Mouse (Mus musculus): Measurements from ENCODE around the gene Dnajc5g.

The Dnajc5g gene

DNA sequence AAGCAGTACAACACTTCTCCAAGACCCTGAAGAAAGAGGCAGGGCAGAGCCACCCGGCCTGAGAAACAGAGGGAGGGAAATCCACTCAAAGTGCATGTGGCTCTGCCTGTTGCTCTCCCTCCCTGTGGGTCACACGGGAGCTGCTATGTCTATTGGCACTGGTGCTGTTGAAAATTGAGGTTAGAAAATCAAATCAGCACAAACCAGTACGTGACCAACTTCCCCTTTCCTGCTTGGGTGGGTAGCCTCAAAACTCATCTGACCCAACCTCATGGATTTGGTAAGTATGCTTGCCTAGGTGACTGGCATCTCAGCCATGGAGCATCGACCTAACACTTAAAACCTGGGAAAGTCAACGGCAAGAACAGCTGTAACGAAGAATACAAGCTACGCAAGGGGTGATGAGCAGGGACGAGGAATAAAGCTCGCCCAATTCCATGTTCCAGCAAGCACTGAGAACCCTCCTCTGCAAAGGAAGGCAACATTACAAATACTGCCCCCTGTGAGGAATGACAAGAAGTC, at the start of gene Dnajc5g:
TSS of gene Dnajc5g (plus strand) at position 472 of the 522 bp plus-strand sequence.
- no peak for TF ChIP-seq GATA4 (IDR thresholded peaks at IDR 0.05; ENCODE audit: insufficient replicate concordance, low read length)

DNA sequence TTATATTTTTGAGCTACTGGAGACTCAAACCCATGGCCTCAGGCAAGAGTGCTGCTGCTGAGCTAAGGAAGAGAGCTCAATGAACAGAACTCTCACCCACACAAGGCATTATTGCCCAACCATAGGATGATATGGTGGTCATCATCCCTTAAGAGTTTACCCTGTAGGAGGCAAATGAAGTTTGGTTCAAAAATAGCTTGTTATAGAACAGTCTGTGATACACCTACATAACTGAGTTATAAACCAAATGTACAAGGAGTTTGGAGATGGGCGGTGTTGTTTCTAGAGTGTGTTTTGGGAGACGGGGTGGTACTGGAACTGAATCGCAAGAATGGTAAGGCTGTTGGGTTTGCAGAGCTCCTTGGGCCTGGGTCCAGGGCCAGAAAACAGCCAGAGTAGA, 36.3 kb upstream of the Dnajc5g start:
- TF ChIP-seq GATA4 (IDR thresholded peaks at IDR 0.05; ENCODE audit: insufficient replicate concordance, low read length): no peak

DNA sequence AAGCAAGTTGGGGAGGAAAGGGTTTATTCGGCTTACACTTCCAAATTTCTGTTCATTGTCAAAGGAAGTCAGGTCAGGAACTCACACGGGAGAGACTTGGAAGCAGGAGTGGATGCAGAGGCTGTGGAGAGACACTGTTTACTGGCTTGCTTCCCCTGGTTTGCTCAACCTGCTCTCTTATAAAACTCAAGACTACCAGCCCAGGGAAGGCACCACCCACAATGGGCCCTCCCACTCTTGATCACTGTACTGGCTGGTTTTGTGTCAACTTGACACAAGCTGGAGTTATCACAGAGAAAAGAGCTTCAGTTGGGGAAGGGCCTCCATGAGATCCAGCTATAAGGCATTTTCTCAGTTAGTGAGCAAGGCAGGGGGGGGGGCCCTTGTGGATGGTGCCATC, 35.0 kb upstream of the Dnajc5g start:
- no peak for TF ChIP-seq GATA4 (IDR thresholded peaks at IDR 0.05; ENCODE audit: insufficient replicate concordance, low read length)

DNA sequence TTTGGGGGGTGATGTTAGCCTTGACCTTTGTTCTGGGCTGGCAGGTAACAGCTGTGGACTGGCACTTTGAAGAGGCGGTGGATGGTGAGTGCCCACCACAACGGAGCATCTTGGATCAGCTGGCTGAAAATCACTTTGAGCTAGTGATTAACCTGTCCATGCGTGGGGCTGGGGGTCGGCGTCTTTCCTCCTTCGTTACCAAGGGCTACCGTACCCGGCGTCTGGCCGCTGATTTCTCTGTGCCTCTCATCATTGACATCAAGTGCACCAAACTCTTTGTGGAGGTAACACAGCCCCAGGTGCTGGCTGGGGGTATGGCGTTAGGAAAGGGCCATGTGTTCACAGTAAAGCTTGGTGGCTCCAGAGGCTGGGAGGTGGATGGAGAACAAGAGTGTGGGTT, 34.3 kb upstream of the Dnajc5g start:
- TF ChIP-seq GATA4 (IDR thresholded peaks at IDR 0.05; ENCODE audit: insufficient replicate concordance, low read length): no peak

DNA sequence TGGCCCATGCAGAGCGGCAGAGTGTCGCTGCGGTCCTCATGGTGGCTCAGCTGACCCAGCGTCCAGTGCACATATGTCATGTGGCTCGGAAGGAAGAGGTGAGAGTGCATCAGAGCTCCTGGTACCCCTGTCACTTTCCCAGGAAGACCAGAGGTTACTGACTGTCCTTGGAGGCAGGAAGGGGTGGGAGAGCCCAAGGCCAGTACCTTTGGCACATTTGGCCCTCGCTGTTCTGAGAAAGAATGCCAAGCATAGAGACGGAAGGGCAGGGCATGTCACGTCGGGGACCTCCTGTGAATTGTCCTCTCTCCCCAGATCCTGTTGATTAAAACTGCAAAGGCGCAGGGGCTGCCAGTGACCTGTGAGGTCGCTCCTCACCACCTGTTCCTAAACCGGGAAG, 32.9 kb upstream of the Dnajc5g start:
- TF ChIP-seq GATA4 (IDR thresholded peaks at IDR 0.05; ENCODE audit: insufficient replicate concordance, low read length): no peak

DNA sequence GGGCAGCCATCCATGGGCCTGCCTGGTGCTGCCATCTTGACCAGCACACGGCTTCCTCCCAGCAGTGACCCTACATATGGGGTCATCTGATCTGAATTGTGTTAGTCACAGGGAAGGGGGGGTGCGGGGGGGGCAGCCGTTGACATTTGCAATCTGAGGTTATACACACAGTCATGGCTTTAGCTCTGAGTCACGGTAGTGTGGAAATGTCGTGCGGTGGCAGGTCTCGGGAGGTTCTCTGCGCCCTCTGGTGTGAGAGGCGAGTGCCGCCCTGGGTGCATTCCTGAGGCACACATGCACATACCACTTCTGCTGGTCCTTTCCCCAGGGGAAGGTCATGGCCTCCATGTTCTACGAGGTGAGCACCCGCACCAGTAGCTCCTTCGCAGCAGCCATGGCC, 29.7 kb upstream of the Dnajc5g start:
- TF ChIP-seq GATA4 (IDR thresholded peaks at IDR 0.05; ENCODE audit: insufficient replicate concordance, low read length): no peak

DNA sequence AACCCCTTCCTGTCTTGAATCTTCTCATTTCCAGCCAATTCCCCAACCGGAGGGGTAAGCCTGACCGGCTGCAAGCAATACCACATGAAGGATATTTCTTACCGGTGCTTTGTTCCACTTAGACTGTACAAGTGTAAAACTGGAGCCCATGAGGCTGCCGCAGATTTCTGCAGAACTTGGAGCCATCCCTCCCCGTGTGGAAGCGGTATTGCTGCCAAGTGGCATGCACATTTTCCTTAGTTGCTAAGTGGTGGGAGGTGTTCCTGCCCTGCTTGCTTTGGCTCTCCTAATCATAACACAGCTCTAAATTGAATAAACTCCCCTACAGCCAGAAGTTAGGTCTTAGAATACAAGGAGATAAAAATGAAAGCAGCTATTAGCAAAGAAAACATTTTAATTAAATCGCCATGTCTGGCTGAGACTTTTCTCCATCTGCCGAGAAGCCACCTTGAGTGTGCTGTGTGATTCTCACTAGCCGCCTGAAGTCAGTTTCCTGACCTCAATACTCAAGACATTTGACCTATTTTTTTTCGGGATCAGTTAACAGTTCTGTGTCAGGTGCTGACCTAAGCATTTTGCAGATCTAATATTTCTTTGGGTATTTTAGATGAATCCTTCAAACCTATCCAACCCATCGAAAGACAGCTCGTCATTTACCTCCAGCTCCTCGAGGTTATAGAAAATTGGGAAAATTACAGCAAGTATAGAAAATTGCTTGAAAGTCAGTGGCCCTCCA, 25.9 kb upstream of the Dnajc5g start:
- no peak for TF ChIP-seq GATA4 (IDR thresholded peaks at IDR 0.05; ENCODE audit: insufficient replicate concordance, low read length)

DNA sequence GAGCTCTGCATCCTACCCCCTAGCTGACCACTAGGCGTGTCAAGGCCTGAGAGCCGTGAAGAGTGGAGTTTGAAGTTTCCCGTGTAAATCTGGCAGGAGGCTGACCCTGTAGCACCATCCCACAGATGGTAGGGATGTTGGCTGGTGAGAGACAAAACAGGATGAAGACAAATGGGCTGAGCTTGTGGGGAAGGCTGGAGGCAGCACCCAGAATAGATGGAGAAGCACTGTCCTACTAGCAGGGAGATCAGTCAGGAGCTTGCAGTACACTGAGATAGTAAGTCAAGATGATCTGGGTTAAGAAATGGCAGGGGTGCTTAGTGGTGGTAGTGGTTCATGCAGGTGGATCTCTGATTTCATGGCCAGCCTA, 25.3 kb upstream of the Dnajc5g start:
- TF ChIP-seq GATA4 (IDR thresholded peaks at IDR 0.05; ENCODE audit: insufficient replicate concordance, low read length): no peak

DNA sequence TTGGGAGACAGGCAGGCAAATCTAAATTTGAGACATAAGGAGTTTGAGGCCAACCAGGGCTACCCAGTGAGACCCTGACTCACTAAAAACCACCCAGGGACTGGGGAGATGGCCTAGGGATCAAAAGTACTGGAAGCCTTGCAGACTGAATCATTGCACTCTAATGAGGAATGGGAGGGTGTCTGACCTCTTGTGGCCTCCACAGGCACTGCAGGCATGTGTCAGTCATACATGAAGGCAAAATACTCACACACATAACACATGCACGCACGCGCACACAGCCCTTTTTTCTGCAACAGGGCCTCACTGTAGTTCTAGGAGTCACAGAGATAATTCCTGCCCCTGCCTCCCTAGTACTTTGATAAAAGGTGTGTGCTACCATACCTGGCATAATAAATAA, 24.7 kb upstream of the Dnajc5g start:
- no peak for TF ChIP-seq GATA4 (IDR thresholded peaks at IDR 0.05; ENCODE audit: insufficient replicate concordance, low read length)

DNA sequence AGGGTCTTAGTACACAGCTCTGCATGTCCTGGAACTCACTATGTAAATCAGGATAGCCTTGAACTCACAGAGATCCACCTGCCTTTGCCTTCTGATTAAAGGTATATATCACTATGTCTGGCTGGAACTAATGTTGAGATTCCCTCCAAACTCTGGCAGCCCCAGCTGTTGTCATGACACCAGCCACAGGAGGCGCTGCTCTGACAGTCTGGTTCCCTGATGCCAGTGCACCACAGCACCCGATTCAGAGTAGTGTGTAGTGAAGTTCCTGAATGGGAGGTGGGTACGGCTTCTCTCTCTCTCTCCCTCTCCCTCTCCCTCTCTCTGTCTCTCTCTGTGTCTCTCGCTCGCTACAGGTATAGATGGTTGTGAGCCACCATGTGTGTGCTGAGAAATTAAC, 23.7 kb upstream of the Dnajc5g start:
- no peak for TF ChIP-seq GATA4 (IDR thresholded peaks at IDR 0.05; ENCODE audit: insufficient replicate concordance, low read length)

DNA sequence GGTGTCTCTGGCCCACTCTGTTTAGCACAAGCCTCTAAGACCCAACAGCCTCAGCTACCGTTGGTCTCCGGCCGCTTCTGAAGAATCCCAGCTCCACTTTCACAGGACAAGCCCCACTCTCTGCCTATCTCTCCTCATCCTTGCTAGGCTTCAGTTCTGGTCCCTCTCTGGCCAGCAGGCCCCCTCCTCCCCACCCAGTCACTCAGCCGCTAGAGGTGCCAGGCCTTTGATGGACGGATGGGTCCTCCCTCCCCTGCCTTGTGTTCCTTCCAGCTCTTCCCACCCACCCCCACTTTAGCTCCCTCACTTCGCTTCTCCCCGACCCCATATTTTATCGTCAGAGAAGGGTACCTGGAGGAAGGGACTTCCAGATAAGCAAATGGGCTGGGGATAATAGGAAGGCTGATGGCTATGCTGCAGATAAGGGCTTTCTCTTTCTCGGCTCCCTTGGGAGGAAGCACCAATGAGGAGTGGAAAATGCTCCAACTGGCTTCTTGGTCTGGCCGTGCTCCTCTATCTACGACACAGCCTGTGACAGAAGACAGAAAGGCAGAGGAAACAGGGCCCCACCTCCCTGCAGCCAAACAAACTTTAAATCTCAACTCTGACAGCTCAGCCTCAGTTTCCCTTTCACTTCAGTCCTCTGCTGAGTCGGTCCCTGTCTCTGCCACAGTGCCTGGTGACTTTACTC, 23.0 kb upstream of the Dnajc5g start:
- TF ChIP-seq GATA4 (IDR thresholded peaks at IDR 0.05; ENCODE audit: insufficient replicate concordance, low read length): no peak

DNA sequence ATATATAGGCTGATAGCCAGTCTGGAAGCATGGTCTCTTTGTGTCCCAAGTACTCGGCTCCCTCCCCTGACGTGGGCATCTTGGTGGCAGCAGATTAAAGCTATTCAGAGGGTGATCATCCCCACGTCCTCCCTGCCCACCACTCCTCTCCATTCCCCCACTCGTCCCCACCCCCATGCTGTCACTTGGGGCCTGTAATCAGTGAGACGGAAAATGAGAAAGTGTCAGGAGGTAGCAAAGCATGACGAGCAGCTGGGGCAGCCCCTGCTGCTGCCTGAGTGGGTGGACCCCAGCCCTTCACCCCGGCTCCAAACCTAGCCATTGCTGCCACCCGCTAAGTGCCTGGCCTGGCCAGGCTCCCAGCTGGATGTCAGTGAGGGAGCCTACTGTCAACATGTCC, 22.1 kb upstream of the Dnajc5g start:
- TF ChIP-seq GATA4 (IDR thresholded peaks at IDR 0.05; ENCODE audit: insufficient replicate concordance, low read length): no peak

DNA sequence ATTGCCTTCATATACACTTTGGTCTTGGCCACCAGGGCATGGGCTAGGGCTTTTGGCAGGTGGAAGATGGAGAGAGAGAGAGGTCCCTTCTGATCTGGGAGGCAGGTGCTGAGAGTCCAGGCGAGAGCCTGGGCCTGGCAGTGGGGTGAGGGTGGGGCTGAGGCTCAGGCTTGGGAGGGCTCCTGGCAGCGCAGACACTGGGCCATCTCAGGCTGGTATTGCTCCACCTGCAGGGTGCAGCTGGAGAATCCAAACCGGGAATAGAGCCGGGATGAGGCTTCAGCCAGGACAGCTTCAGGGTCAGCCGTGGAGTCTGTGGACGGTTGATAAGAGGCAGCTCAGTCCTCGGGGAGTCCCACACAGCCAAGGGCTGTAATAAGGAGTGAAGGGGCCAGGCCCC, 19.5 kb upstream of the Dnajc5g start:
- TF ChIP-seq GATA4 (IDR thresholded peaks at IDR 0.05; ENCODE audit: insufficient replicate concordance, low read length): no peak

DNA sequence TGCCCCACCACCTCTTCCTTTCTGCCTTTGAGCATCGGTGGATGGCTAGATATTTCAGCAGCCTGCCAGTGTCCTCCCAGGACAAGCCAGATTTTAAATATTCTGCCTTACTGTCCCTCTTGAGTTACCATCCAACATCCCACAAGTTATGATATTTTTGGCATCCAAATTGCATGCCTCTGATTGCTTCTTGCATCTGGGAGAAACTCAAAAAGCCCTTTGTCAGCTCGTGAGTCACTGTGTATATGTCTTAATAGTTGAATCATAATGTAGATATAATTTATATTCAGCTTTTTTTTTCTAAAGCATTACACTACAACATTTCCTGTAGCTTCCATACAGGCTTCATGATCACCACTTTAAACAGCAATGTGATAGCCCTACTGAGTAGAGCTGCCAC, 19.0 kb upstream of the Dnajc5g start:
- no peak for TF ChIP-seq GATA4 (IDR thresholded peaks at IDR 0.05; ENCODE audit: insufficient replicate concordance, low read length)

DNA sequence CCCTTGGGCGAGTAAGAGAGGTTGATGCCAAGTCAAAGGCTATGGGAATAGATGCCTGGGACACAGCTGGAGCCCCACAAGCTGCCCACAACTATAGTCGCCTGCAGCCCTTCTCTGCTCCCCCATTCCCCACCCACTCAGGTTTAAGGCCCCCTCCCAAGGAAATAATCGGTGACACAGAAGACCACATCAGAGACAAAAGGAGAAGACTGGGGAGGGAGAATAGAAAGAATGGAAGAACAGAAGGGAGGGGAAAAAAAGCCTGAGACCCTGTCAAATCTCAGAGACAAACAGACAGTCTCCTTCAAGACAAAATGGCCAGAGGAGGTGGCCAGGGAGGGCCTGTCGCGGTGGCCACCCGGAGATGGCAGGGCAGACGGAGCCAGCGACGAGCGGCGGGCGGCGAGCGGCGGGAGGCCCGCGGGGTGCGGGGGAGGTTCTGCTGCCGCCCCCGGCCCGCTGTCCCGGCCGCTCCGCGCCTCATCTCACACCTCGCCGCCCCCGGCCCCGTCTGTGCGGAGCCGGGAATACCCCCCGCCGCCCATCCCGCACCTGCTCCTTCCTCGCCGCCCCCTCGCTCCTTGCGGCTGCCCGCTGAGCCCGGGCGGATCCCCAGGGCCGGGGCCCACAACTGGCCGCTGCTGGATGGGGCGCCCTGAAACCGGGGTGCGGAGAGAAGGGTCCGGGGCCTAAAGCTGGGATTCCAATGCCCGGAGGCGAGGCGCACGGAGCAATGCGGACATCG, 13.7 kb upstream of the Dnajc5g start:
- TF ChIP-seq GATA4 (IDR thresholded peaks at IDR 0.05; ENCODE audit: insufficient replicate concordance, low read length): no peak

Data from liver, adult (tissue).